In genomic region chr11:103854294-103854693, GRCm38 (mm10) we compare ENCODE assay signal across 18 mouse cellular contexts.
DNase-seq lines count a peak whose midpoint lies in the region; ATAC-seq lines count a peak whose summit lies in the region.
"Had no signal": no experiment of that assay in that cellular context is flagged by ENCODE, and none has a peak within 500 bp of the region (broad histone marks: within the 10 kb centered on the region; RNA-seq: fewer than 3 reads in every experiment).

No protein-coding gene starts in this region.

- 0 out of 2 replicates have a peak, but pooled peaks have one; percentile 53 for ATAC-seq in forebrain, embryonic 12.5 days (ENCODE audit: low FRiP score)
- peak; percentile 82 for ATAC-seq in midbrain, embryonic 12.5 days (ENCODE audit: low FRiP score, low read depth)

- DNase-seq in heart, embryonic 10.5 days (ENCODE audit: low spot score): peak; percentile 56
- no peak for DNase-seq in heart, adult 8-10 months (ENCODE audit: low spot score)
- peak; percentile 53 for DNase-seq in retina, adult 2 months (ENCODE audit: low read depth, low spot score)
- DNase-seq in left cerebral cortex, postnatal 25 days (ENCODE audit: low spot score in 2 of 2): no peak
- no peak for DNase-seq in heart, postnatal 36 days
- DNase-seq in kidney, adult 8-10 months: no peak
- DNase-seq: cerebellum, postnatal 10 days; gastrocnemius, postnatal 14 days; kidney, adult 9 months; liver, embryonic 13.5 days; lung, postnatal 10 days; thymus, postnatal 36 days had no signal

- H3K9me3 ChIP-seq in heart, embryonic 10.5 days: no peaks in the 10 kb centered on the region
- H3K9me3 ChIP-seq in forebrain, embryonic 12.5 days: no peaks in the 10 kb centered on the region
- no peaks in the 10 kb centered on the region for H3K9me3 ChIP-seq in midbrain, embryonic 12.5 days
- H3K9me3 ChIP-seq: embryonic facial prominence, embryonic 13.5 days; heart, embryonic 12.5 days; limb, embryonic 10.5 days; liver, embryonic 13.5 days; stomach, embryonic 15.5 days had no signal

- H3K27me3 ChIP-seq in heart, embryonic 10.5 days (ENCODE audit: insufficient read depth, poor library complexity, severe bottlenecking): no peaks in the 10 kb centered on the region
- H3K27me3 ChIP-seq in forebrain, embryonic 12.5 days: peaks cover 4% of the 10 kb centered on the region; the same call in 1 of the 2 replicates
- H3K27me3 ChIP-seq in midbrain, embryonic 12.5 days: no peaks in the 10 kb centered on the region
- H3K27me3 ChIP-seq: embryonic facial prominence, embryonic 13.5 days; heart, embryonic 12.5 days; liver, embryonic 13.5 days; stomach, embryonic 15.5 days had no signal

- H3K4me1 ChIP-seq in heart, embryonic 10.5 days: peaks cover 13% of the 10 kb centered on the region
- peaks cover 30% of the 10 kb centered on the region for H3K4me1 ChIP-seq in forebrain, embryonic 12.5 days
- peaks cover 30% of the 10 kb centered on the region for H3K4me1 ChIP-seq in midbrain, embryonic 12.5 days
- H3K4me1 ChIP-seq: stomach, embryonic 15.5 days had no signal

- H3K36me3 ChIP-seq in heart, embryonic 10.5 days: peaks cover 13% of the 10 kb centered on the region; the same call in 1 of the 2 replicates
- peaks cover 12% of the 10 kb centered on the region for H3K36me3 ChIP-seq in forebrain, embryonic 12.5 days (replicated peaks)
- H3K36me3 ChIP-seq in midbrain, embryonic 12.5 days: peaks cover 20% of the 10 kb centered on the region; the same call in 1 of the 2 replicates

- 76% methylated on average over 9 of the region's 9 CpGs for WGBS in heart, embryonic 10.5 days
- WGBS in forebrain, embryonic 12.5 days: 15% methylated on average over 9 of the region's 9 CpGs
- WGBS in midbrain, embryonic 12.5 days: 15% methylated on average over 9 of the region's 9 CpGs

- H3K27ac ChIP-seq in heart, embryonic 10.5 days: no peak overlapping the region
- peak overlapping the region; percentile 75; the same call in 1 of the 2 replicates for H3K27ac ChIP-seq in forebrain, embryonic 12.5 days
- H3K27ac ChIP-seq in midbrain, embryonic 12.5 days (replicated peaks): peak overlapping the region; percentile 82
- H3K27ac ChIP-seq: embryonic facial prominence, embryonic 13.5 days; limb, embryonic 10.5 days; liver, embryonic 13.5 days; stomach, embryonic 15.5 days had no signal

- no peak overlapping the region for H3K9ac ChIP-seq in forebrain, embryonic 12.5 days
- H3K9ac ChIP-seq in midbrain, embryonic 12.5 days (replicated peaks): no peak overlapping the region
- H3K9ac ChIP-seq: embryonic facial prominence, embryonic 13.5 days; heart, embryonic 12.5 days; liver, embryonic 13.5 days; stomach, embryonic 15.5 days had no signal

- peak overlapping the region; percentile 17; the same call in 1 of the 2 replicates for H3K4me2 ChIP-seq in forebrain, embryonic 12.5 days
- H3K4me2 ChIP-seq in midbrain, embryonic 12.5 days (replicated peaks): peak overlapping the region; percentile 31
- H3K4me2 ChIP-seq: embryonic facial prominence, embryonic 13.5 days; heart, embryonic 12.5 days; liver, embryonic 13.5 days; stomach, embryonic 15.5 days had no signal

- intact Hi-C loops in left cerebral cortex, postnatal 25 days (cut with DNase I): no loop called here
- intact Hi-C loops in heart, postnatal 36 days (cut with DNase I): no loop called here

- H3K4me3 ChIP-seq in heart, embryonic 10.5 days: no peak overlapping the region
- no peak overlapping the region for H3K4me3 ChIP-seq in forebrain, embryonic 12.5 days (replicated peaks)
- H3K4me3 ChIP-seq in midbrain, embryonic 12.5 days: no peak overlapping the region
- H3K4me3 ChIP-seq: embryonic facial prominence, embryonic 13.5 days; heart, embryonic 12.5 days; limb, embryonic 10.5 days; liver, embryonic 13.5 days; stomach, embryonic 15.5 days had no signal

Comparison
In these comparisons a context has a peak if more than half of its experiments do, and no peak if none do; other contexts are left out.
1. DNase-seq: peak in heart, embryonic 10.5 days (single experiment) and retina, adult 2 months (single experiment); none in heart, adult 8-10 months (single experiment), left cerebral cortex, postnatal 25 days (0 of 2), heart, postnatal 36 days (0 of 2) and kidney, adult 8-10 months (0 of 2).